Mouse (Mus musculus): ENCODE measurements around the gene Simc1. TPM values are rescaled to one million over a fixed set of nuclear protein-coding genes. Genes with fewer than 3 reads are reported as not detected.

Simc1 gene
- polyA plus RNA-seq, 1 experiment from 2014 or later: 15.6 TPM

GRCm38 (mm10) chr13:54572621-54573020, 69.0 kb downstream of the Simc1 start:
- Histone ChIP-seq H3K4me2 (no peak overlapping the region), H3K4me1 (peaks cover 31% of the 10 kb centered on the region), H3K27me3 (0 out of 2 replicates have a peak, but pooled peaks cover 4% of the 10 kb centered on the region), H3K27ac (no peak overlapping the region), H3K9me3 (replicated peaks) (no peaks in the 10 kb centered on the region), H3K36me3 (peaks cover 14% of the 10 kb centered on the region), H3K4me3 (replicated peaks) (no peak overlapping the region), H3K9ac (no peak overlapping the region)
- WGBS: 77% methylated on average over 4 of the region's 4 CpGs
- ATAC-seq (replicated peaks; ENCODE audit: low FRiP score): no peak

GRCm38 (mm10) chr13:54574854-54575481, 71.4 kb downstream of the Simc1 start, which contains the start of gene Arl10:
Gene Arl10 (plus strand): TSS chr13:54575015.
- ATAC-seq (replicated peaks; ENCODE audit: low FRiP score): peak; percentile 90
- H3K9me3 ChIP-seq (replicated peaks): no peaks in the 10 kb centered on the region
- peak within 1 kb of the TSS; percentile 89 for H3K4me2 ChIP-seq

GRCm38 (mm10) chr13:54575489-54575888, 71.9 kb downstream of the Simc1 start:
- WGBS: 2% methylated on average over 19 of the region's 19 CpGs
- Histone ChIP-seq H3K9me3 (replicated peaks) (no peaks in the 10 kb centered on the region), H3K4me3 (replicated peaks) (peak overlapping the region; percentile 80), H3K9ac (peak overlapping the region; percentile 87), H3K36me3 (peaks cover 43% of the 10 kb centered on the region), H3K27ac (peak overlapping the region; percentile 83), H3K27me3 (0 out of 2 replicates have a peak, but pooled peaks cover 4% of the 10 kb centered on the region), H3K4me2 (peak overlapping the region; percentile 89), H3K4me1 (peaks cover 27% of the 10 kb centered on the region)
- ATAC-seq (replicated peaks; ENCODE audit: low FRiP score): peak; percentile 17; the same call in 1 of the 2 replicates

More at GRCm38 (mm10) chr13:54574854-54575481, 71.4 kb downstream of the Simc1 start, which contains the start of gene Arl10:
- peaks cover 27% of the 10 kb centered on the region for H3K4me1 ChIP-seq
- H3K4me3 ChIP-seq (replicated peaks): peak within 1 kb of the TSS; percentile 80
- under 1% methylated on average over 55 of the region's 55 CpGs for WGBS
- peak within 1 kb of the TSS; percentile 83 for H3K27ac ChIP-seq
- H3K9ac ChIP-seq: peak within 1 kb of the TSS; percentile 87
- peaks cover 37% of the 10 kb centered on the region for H3K36me3 ChIP-seq
- 0 out of 2 replicates have a peak, but pooled peaks cover 4% of the 10 kb centered on the region for H3K27me3 ChIP-seq

- no peak for ATAC-seq (replicated peaks; ENCODE audit: low FRiP score)
- H3K4me3 ChIP-seq (replicated peaks): no peak overlapping the region
- no peak overlapping the region for H3K4me2 ChIP-seq
- H3K36me3 ChIP-seq: peaks cover 67% of the 10 kb centered on the region
- no peaks in the 10 kb centered on the region for H3K9me3 ChIP-seq (replicated peaks)
- no peak overlapping the region for H3K27ac ChIP-seq
- H3K4me1 ChIP-seq: peaks cover 27% of the 10 kb centered on the region
- H3K9ac ChIP-seq: no peak overlapping the region
- 86% methylated on average over 21 of the region's 21 CpGs for WGBS
- H3K27me3 ChIP-seq: 0 out of 2 replicates have a peak, but pooled peaks cover 4% of the 10 kb centered on the region
These were observed 74.3 kb downstream of the Simc1 start for GRCm38 (mm10) chr13:54577652-54578507.

GRCm38 (mm10) chr13:54581385-54581784, 77.8 kb downstream of the Simc1 start:
- Histone ChIP-seq H3K4me3 (replicated peaks) (no peak overlapping the region), H3K27me3 (no peaks in the 10 kb centered on the region), H3K9ac (no peak overlapping the region), H3K9me3 (replicated peaks) (no peaks in the 10 kb centered on the region), H3K4me1 (peaks cover 10% of the 10 kb centered on the region), H3K36me3 (peaks cover 100% of the 10 kb centered on the region), H3K27ac (no peak overlapping the region), H3K4me2 (no peak overlapping the region)
- ATAC-seq (replicated peaks; ENCODE audit: low FRiP score): no peak
- 71% methylated on average over 2 of the region's 2 CpGs for WGBS

- Histone ChIP-seq H3K27me3 (no peaks in the 10 kb centered on the region), H3K4me2 (no peak overlapping the region), H3K4me1 (0 out of 2 replicates have a peak, but pooled peaks cover 3% of the 10 kb centered on the region), H3K4me3 (replicated peaks) (no peak overlapping the region), H3K9me3 (replicated peaks) (no peaks in the 10 kb centered on the region), H3K9ac (no peak overlapping the region), H3K36me3 (peaks cover 100% of the 10 kb centered on the region), H3K27ac (no peak overlapping the region)
- ATAC-seq (replicated peaks; ENCODE audit: low FRiP score): no peak
- WGBS: 81% methylated on average over 10 of the region's 10 CpGs
These were observed 78.5 kb downstream of the Simc1 start for GRCm38 (mm10) chr13:54582126-54582525.

GRCm38 (mm10) chr13:54582860-54583259, 79.3 kb downstream of the Simc1 start:
- Histone ChIP-seq H3K4me3 (replicated peaks) (no peak overlapping the region), H3K4me2 (no peak overlapping the region), H3K27ac (0 out of 2 replicates have a peak overlapping the region, but pooled peaks have one; percentile 22), H3K27me3 (no peaks in the 10 kb centered on the region), H3K9me3 (replicated peaks) (no peaks in the 10 kb centered on the region), H3K4me1 (no peaks in the 10 kb centered on the region), H3K36me3 (peaks cover 100% of the 10 kb centered on the region), H3K9ac (no peak overlapping the region)
- ATAC-seq (replicated peaks; ENCODE audit: low FRiP score): no peak
- WGBS: 90% methylated on average over 5 of the region's 5 CpGs

- no peak for ATAC-seq (replicated peaks; ENCODE audit: low FRiP score)
- no peak overlapping the region for H3K4me3 ChIP-seq (replicated peaks)
- no peak overlapping the region for H3K27ac ChIP-seq
- no peaks in the 10 kb centered on the region for H3K9me3 ChIP-seq (replicated peaks)
- H3K9ac ChIP-seq: no peak overlapping the region
- no peaks in the 10 kb centered on the region for H3K27me3 ChIP-seq
- WGBS: 79% methylated on average over 11 of the region's 11 CpGs
- H3K36me3 ChIP-seq: peaks cover 77% of the 10 kb centered on the region
- no peak overlapping the region for H3K4me2 ChIP-seq
- peaks cover 15% of the 10 kb centered on the region for H3K4me1 ChIP-seq
These were observed 82.3 kb downstream of the Simc1 start for GRCm38 (mm10) chr13:54585831-54586230.

- no peaks in the 10 kb centered on the region for H3K9me3 ChIP-seq (replicated peaks)
- peak overlapping the region; percentile 76 for H3K27ac ChIP-seq
- peaks cover 52% of the 10 kb centered on the region for H3K36me3 ChIP-seq
- peak overlapping the region; percentile 85 for H3K9ac ChIP-seq
- H3K27me3 ChIP-seq: no peaks in the 10 kb centered on the region
- under 1% methylated on average over 24 of the region's 24 CpGs for WGBS
- ATAC-seq (replicated peaks; ENCODE audit: low FRiP score): peak; percentile 28
- peak overlapping the region; percentile 83 for H3K4me3 ChIP-seq (replicated peaks)
- peaks cover 25% of the 10 kb centered on the region for H3K4me1 ChIP-seq
- H3K4me2 ChIP-seq: peak overlapping the region; percentile 84
These were observed 85.9 kb downstream of the Simc1 start for GRCm38 (mm10) chr13:54589414-54589995.

- Histone ChIP-seq H3K27me3 (no peaks in the 10 kb centered on the region), H3K27ac (peak within 1 kb of the TSS; percentile 91), H3K4me2 (peak within 1 kb of the TSS; percentile 84), H3K4me3 (replicated peaks) (peak within 1 kb of the TSS; percentile 83), H3K9me3 (replicated peaks) (no peaks in the 10 kb centered on the region), H3K36me3 (peaks cover 50% of the 10 kb centered on the region), H3K4me1 (peaks cover 25% of the 10 kb centered on the region), H3K9ac (peak within 1 kb of the TSS; percentile 85)
- under 1% methylated on average over 51 of the region's 51 CpGs for WGBS
- ATAC-seq (replicated peaks; ENCODE audit: low FRiP score): peak; percentile 98
These were observed 86.7 kb downstream of the Simc1 start, which contains the start of the genes Nop16 and Higd2a for GRCm38 (mm10) chr13:54589996-54590951. Gene Nop16 (minus strand): TSS chr13:54590090. Gene Higd2a (plus strand): TSS chr13:54590207.

All from kidney, embryonic 15.5 days (tissue).